Mouse (Mus musculus): ENCODE data around the gene Zwilch.
"Not testable (repeated sequence)": the region's sequence is repeated elsewhere in the genome, so short reads cannot be mapped to it uniquely, and the experiment has no call there.

Zwilch gene

GRCm38 (mm10) chr9:64172816-64173665 is at the start of gene Zwilch, which contains the start of gene Rpl4:
Zwilch (minus strand) TSS chr9:64173104.
Rpl4 (plus strand) TSS chr9:64173375.
- DNase-seq (ENCODE audit: extremely low spot score, low read depth, low spot score) = peak; percentile 99

- no peak for DNase-seq (ENCODE audit: extremely low spot score, low read depth, low spot score)
These were observed 49.2 kb upstream of the Zwilch start for GRCm38 (mm10) chr9:64222098-64222497.

GRCm38 (mm10) chr9:64221480-64221879 is 48.6 kb upstream of the Zwilch start:
- DNase-seq (ENCODE audit: extremely low spot score, low read depth, low spot score) = no peak

- no peak for DNase-seq (ENCODE audit: extremely low spot score, low read depth, low spot score)
These were observed 47.7 kb upstream of the Zwilch start for GRCm38 (mm10) chr9:64220603-64221002.

GRCm38 (mm10) chr9:64219772-64220420 is 47.0 kb upstream of the Zwilch start:
- DNase-seq (ENCODE audit: extremely low spot score, low read depth, low spot score) = no peak

GRCm38 (mm10) chr9:64219305-64219704 is 46.4 kb upstream of the Zwilch start:
- no peak for DNase-seq (ENCODE audit: extremely low spot score, low read depth, low spot score)

GRCm38 (mm10) chr9:64217887-64218286 is 45.0 kb upstream of the Zwilch start:
- DNase-seq (ENCODE audit: extremely low spot score, low read depth, low spot score) = no peak

- DNase-seq (ENCODE audit: extremely low spot score, low read depth, low spot score) = no peak
These were observed 43.7 kb upstream of the Zwilch start for GRCm38 (mm10) chr9:64216641-64217040.

GRCm38 (mm10) chr9:64216090-64216489 is 43.2 kb upstream of the Zwilch start:
- DNase-seq (ENCODE audit: extremely low spot score, low read depth, low spot score) = no peak

- DNase-seq (ENCODE audit: extremely low spot score, low read depth, low spot score) = no peak
These were observed 41.5 kb upstream of the Zwilch start for GRCm38 (mm10) chr9:64214452-64214851.

- no peak for DNase-seq (ENCODE audit: extremely low spot score, low read depth, low spot score)
These were observed 34.7 kb upstream of the Zwilch start for GRCm38 (mm10) chr9:64207509-64208084.

- no peak for DNase-seq (ENCODE audit: extremely low spot score, low read depth, low spot score)
These were observed 30.0 kb upstream of the Zwilch start for GRCm38 (mm10) chr9:64202866-64203265.

GRCm38 (mm10) chr9:64202331-64202730 is 29.4 kb upstream of the Zwilch start:
- no peak for DNase-seq (ENCODE audit: extremely low spot score, low read depth, low spot score)

- DNase-seq (ENCODE audit: extremely low spot score, low read depth, low spot score) = no peak
These were observed 27.0 kb upstream of the Zwilch start for GRCm38 (mm10) chr9:64199897-64200296.

GRCm38 (mm10) chr9:64198763-64199418 is 26.0 kb upstream of the Zwilch start:
- not testable (repeated sequence) for DNase-seq (ENCODE audit: extremely low spot score, low read depth, low spot score)

- DNase-seq (ENCODE audit: extremely low spot score, low read depth, low spot score) = no peak
These were observed 25.3 kb upstream of the Zwilch start for GRCm38 (mm10) chr9:64198068-64198762.

- no peak for DNase-seq (ENCODE audit: extremely low spot score, low read depth, low spot score)
These were observed 24.6 kb upstream of the Zwilch start for GRCm38 (mm10) chr9:64197524-64197923.

GRCm38 (mm10) chr9:64195554-64195953 is 22.6 kb upstream of the Zwilch start:
- no peak for DNase-seq (ENCODE audit: extremely low spot score, low read depth, low spot score)

- DNase-seq (ENCODE audit: extremely low spot score, low read depth, low spot score) = no peak
These were observed 21.0 kb upstream of the Zwilch start for GRCm38 (mm10) chr9:64193879-64194278.

- DNase-seq (ENCODE audit: extremely low spot score, low read depth, low spot score) = no peak
These were observed 11.4 kb upstream of the Zwilch start for GRCm38 (mm10) chr9:64184166-64184840.

Measured in hindlimb bud, embryonic 11.5 days (tissue).